Mouse (Mus musculus): ENCODE measurements at regions not wholly inside any gene's neighbourhood (a gene's known extent, or its start where the extent isn't known, plus 50 kb on each side); places are given as distances from the start of the nearest gene placed in this dataset.

DNA sequence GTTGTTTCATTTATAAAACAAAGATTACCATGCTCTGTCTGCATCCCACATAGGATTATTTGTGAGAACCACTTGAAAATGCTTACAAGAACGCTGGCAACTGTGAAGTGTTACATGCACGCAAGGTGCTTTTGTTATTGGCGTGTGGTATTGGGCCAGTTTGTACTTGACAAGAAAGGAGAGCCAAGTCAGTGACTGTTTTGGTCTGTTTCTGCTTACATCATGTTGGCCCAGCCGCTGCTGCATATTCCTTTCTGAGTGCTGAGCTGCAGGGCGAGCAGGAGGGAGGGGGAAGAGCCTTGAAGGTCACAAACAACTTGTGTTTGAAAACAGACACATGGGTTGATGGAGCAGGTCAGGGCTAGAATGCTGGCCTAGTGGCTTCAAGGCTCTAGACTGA is 85.3 kb upstream of the C1qtnf3 start:
- TF ChIP-seq POLR2A (IDR thresholded peaks at IDR 0.05; ENCODE audit: borderline replicate concordance, low read depth, low read length) (no peak), CTCF (IDR thresholded peaks at IDR 0.05; ENCODE audit: low read depth, low read length) (no peak)
